Mouse (Mus musculus): Measurements from ENCODE around the gene Gfy. TPM values are rescaled to one million over a fixed set of nuclear protein-coding genes. Genes with fewer than 3 reads are reported as not detected.
"Not testable (repeated sequence)": the region's sequence is repeated elsewhere in the genome, so short reads cannot be mapped to it uniquely, and the experiment has no call there.

Gene Gfy
- total RNA-seq, 2 experiments from 2014 or later: not detected

- DNase-seq: no peak
Observed at GRCm38 (mm10) chr7:45165701-45166100, 13.7 kb downstream of the Gfy start.

DNA sequence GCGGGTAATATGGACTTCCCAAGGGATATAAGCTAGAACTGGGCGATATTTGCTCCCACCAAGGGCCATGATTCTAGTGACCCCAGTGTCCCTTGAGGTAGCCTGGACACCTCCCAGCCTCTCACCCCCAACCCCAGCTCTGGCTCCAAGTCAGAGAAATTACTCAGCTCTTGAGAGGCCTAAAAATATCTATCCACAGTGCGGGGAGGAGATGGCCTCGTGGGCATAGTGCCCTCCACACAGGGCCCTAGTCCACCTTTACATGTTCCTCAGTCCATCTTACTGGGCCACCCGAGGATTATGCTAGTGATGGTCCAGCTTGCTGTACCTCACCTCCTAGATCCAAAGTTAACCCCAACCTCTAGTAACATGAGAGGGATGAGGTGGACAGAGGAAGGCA lies 14.5 kb downstream of the Gfy start:
- no peak for DNase-seq

DNA sequence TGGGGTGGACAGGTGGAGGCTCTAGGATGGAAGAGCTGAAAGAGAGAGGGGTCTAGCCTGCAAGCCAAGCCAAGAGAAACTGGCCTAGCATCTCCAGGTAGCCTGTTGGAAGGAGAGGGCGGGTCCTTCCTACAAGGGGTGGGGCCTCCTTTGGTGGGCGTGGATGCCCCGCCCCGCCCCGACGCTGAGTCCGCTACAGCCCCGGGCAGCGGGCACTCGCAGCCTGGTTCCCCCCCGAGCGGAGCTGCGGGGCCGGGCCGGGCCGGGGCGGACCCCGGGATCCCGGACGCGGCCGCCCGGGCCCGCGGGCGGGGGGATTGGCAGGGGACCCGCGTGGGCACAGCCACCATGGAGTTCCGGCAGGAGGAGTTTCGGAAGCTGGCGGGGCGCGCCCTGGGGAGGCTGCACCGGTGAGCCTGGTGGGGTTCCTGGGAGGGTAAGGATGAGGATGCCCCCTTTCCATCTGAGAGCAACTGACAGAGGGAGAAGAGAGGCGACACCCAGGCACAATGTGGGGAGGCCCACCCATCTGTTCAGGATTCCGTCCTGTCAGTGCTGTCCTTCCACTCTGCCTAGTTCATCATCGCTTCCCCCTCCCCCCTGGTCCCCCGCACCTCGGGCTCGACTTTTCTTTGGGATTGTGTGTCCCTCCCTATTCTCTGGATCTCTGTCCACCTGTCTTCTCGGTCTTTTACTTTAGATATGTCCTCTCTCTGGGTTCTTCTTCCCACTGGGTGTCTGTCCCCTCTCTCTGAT lies 15.5 kb downstream of the Gfy start, which contains the start of gene Slc17a7:
Gene Slc17a7 (plus strand): TSS at position 215 of the 756 bp plus-strand sequence.
- DNase-seq: peak; percentile 35

- no peak for DNase-seq
Observed at GRCm38 (mm10) chr7:45162996-45163615, 16.3 kb downstream of the Gfy start.

- DNase-seq: no peak
Observed at GRCm38 (mm10) chr7:45162551-45162950, 16.8 kb downstream of the Gfy start.

- DNase-seq: peak; percentile 93
Observed at GRCm38 (mm10) chr7:45161612-45162473, 17.5 kb downstream of the Gfy start.

DNA sequence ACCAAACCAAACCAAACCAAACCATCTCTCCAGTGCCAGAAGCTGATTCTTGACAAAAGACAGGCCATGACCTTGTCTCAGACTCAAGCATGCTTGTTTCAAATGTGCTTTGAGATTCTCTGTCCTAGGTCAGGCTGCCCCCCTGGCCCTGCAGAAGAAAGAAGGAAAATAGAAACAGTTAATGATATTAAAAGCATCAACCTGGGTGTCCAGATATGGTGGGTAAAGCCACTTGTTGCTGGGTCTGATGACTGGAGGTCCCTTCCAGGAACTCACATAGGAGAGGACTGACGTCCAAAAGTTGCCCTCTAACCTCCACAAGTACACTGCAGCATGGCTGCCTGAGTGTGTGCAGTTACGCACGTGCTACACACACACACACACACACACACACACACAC lies 18.5 kb downstream of the Gfy start:
- DNase-seq: no peak

DNA sequence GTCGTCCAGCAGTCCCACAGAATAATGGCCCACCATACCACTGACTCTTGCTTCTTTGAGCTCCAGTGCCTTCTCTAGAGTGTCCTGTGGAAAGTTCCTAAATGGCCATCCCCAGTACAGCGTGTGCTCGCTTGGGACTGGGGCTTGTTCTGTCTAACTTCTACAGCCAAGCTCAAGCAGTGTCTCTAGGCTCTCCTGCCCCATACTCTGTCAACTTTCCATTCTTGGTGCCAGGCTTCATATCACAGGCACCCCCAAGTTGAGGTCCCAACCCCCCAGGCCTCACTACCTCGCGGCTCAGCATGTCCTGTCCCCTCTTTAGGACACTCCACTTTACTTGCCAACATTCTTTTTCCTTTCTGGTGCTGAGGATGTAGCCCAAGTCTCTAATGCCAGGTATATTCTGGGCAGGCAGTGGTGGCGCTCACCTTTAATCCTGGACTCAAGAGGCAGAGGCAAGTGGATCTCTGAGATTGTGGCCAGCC lies 19.0 kb downstream of the Gfy start:
- no peak for DNase-seq

- no peak for DNase-seq
Observed at GRCm38 (mm10) chr7:45158991-45159390, 20.4 kb downstream of the Gfy start.

GRCm38 (mm10) chr7:45157459-45157858 lies 21.9 kb downstream of the Gfy start:
- DNase-seq: no peak

DNA sequence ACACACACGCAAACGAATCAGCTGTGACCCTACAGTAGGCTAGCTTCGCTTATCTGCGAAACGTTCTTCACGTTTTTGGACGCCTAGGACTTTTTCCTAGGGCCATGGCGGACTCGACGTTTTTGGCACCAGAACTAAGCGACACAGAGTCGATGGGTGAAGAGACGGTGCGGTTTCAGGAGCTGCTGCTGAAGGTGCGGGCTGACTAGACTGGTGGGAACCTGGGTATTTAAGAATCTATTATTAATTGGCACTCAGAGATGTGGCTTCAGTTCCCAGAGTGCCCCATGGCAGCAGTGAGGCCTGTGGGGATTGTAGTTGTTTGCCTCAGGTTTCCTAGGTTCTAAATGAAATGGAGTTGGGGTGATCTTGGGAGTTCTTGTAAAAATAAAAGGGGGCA lies 23.2 kb downstream of the Gfy start:
- DNase-seq: no peak

DNA sequence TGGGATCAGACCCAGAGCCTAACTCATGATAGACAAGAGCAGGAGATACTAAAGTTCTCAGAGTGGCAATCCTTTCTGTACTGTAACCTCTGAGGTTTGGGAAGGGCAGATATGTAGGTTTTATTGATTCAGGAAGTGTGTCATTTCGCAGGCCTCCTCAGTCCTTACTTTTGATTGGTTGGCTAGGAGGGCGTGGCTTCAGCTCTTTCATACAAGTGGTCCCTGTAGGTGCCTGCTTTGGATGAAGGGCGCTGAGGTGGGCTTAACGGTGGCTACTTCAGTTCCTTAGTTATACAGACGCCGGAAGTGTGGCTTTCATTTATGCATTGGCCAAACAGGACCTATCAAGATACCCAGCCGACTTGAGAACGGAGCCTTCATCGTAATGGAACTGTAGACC lies 23.8 kb downstream of the Gfy start:
- DNase-seq: no peak

DNA sequence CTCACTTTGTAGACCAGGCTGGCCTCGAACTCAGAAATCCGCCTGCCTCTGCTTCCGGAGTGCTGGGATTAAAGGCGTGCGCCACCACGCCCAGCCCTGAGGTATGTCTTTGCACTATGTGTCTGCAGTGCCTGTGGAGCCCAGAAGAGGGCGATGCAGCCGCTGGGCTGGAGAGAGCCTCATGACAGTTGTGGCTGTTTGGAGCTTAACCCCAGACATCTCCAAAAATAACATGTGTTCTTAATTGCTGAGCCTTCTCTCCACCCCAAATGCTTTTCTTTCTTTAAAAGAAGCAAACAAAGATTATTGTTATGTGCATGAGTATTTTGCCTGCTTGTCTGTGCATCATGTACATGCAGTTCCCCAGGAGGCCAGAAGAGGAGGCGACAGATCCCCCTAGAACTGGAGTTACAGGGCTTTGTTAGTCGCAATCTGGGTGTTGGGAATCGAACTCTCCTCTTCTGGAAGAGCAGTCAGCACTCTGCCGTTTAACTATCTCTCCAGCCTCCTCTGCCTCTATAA lies 24.3 kb downstream of the Gfy start:
- DNase-seq: peak; percentile 80

DNA sequence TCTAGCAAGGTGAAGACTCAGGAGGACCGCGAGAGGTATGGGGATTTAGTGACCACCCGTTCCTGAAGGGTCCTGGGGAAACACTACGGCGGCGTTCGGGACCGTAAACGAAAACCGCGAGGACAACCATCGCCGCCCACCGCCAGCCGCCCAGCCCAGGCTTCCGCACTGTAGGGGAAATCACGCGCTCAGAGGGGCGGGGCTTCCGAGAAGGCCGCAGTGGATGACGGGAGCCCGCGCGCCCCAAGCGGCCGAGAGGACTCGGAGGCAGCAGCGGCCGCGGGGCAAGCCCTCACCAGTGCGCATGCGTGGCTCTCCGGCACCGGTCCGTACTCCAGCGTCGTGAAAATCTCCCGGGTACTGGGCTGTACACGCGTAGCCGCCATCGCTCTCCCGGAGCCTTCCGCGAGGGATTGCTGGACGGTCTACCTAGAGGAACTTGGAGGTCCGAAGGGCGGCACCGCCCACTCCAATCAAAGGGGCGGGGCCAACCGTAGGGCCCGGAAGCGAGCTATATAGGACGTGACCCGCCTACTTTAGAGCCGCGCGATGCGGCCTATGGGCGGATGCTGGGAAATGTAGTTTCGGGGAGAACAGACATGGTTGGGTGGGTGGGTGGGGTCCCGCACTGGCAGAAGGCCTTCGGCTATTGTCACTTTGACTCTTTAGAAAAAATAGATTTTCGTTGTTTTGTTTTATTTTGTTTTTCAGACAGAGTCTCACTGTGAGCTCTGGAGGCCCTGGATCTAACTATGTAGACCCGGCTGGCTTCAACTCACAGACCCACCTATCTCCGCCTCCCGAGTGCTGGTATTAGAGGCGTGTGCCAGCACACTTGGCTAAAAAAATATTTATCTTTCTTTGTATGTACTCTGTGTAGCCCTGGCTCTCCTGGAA lies 25.0 kb downstream of the Gfy start, which contains the start of the genes Pih1d1 and Aldh16a1:
Gene Pih1d1 (plus strand): TSS at position 208 of the 897 bp plus-strand sequence.
Gene Aldh16a1 (minus strand): TSS at position 489 of the 897 bp plus-strand sequence.
- DNase-seq: peak; percentile 98

- no peak for DNase-seq
Observed at GRCm38 (mm10) chr7:45153586-45153985, 25.8 kb downstream of the Gfy start.

- not testable (repeated sequence) for DNase-seq
Observed at GRCm38 (mm10) chr7:45153052-45153451, 26.3 kb downstream of the Gfy start.

- DNase-seq: peak; percentile 52
Observed at GRCm38 (mm10) chr7:45151303-45151702, 28.1 kb downstream of the Gfy start.

DNA sequence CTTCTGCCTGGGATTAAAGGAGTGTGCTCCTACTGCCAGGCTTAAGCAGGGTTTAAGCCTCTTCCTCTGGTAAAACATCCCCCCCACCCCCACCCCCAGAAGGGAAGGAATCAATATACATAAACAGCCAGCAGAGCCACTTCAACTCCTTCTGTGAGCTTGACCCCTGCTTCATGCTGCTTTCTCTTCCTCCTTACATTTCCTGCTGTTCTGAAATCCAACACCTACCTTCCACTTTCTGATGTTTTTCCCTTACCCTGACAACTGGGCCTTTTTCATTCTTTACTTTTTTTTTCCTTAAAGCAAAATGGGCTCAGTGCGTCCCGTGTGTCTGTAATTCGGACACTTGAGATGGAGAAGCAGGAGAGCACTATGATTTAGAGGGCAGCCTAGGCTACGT lies 29.0 kb downstream of the Gfy start:
- DNase-seq: no peak

DNA sequence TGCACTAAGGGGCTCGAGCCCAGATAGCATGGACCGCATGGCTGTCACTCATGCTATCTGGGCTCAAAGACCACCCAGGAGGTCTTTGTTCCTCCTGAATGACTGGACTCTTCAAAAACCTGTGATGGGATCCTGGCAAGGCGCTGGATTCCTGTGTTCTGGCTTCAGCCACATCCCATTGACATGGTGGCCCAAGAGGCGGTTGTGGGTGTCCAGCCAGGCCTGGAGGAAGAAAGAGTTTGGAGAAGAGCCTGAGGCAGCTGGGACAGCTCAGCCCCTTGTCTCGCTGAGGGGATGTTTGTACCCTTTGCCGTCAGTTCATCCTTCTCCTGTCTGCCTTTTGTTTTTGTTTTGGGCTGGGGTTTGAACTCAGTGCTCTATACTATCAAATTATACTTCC lies 29.8 kb downstream of the Gfy start:
- DNase-seq: peak; percentile 52

- DNase-seq: peak; percentile 39
Observed at GRCm38 (mm10) chr7:45148534-45149098, 30.8 kb downstream of the Gfy start.

DNA sequence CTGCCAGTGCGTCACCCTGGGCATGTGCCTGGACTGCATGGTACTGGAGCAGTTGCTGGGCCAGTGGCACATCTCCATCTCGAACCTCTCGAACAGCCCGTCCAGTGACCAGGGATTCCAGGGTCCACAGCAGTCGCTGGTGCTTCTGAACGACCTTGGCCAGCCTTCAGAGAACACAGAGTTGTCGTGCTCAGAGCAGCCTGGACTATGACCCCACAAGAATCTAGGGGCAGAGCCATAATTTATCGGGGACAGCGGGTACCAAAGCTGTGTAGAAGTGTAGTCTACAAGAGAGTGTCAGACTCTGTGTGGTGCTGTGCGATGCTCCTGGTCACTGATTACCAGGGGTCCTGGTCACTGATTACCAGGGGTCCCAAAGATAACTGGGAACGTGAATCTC lies 31.5 kb downstream of the Gfy start:
- no peak for DNase-seq

Measured in heart, postnatal 4 days (tissue).